ENCODE assay signal across 21 mouse cellular contexts in genomic region chr4:134310106-134310505, GRCm38 (mm10). TPM values are rescaled to one million over a fixed set of nuclear protein-coding genes. Genes with fewer than 3 reads are reported as not detected.
"Had no signal": no experiment of that assay in that cellular context is flagged by ENCODE, and none has a peak within 500 bp of the region (broad histone marks: within the 10 kb centered on the region; RNA-seq: fewer than 3 reads in every experiment).

No protein-coding gene starts in this region.

- H3K4me3 ChIP-seq: limb, embryonic 15.5 days; liver, embryonic 15.5 days; midbrain, embryonic 10.5 days; myocyte; neural tube, embryonic 15.5 days had no signal

- DNase-seq: layer of hippocampus, adult 9-11 months; layer of hippocampus, postnatal 36 days; lung, embryonic 14.5 days; lung, postnatal 10 days; lung, postnatal 4 days; midbrain, embryonic 14.5 days; right cerebral cortex, adult 18-20 months; right cerebral cortex, postnatal 25 days; thymus, postnatal 36 days had no signal

- H3K9me3 ChIP-seq: limb, embryonic 15.5 days; neural tube, embryonic 15.5 days had no signal

- H3K9ac ChIP-seq: limb, embryonic 15.5 days; liver, embryonic 15.5 days; lung, embryonic 14.5 days; neural tube, embryonic 15.5 days had no signal

- H3K27me3 ChIP-seq: limb, embryonic 15.5 days; liver, embryonic 15.5 days; neural tube, embryonic 15.5 days had no signal

- H3K36me3 ChIP-seq: limb, embryonic 15.5 days; liver, embryonic 15.5 days; midbrain, embryonic 10.5 days; neural tube, embryonic 15.5 days had no signal

- H3K4me2 ChIP-seq: limb, embryonic 15.5 days; liver, embryonic 15.5 days; lung, embryonic 14.5 days; neural tube, embryonic 15.5 days had no signal

- ATAC-seq: inflammation-experienced regulatory T-cells, adult 6 months; intestine, postnatal 0 days had no signal

- H3K27ac ChIP-seq: limb, embryonic 15.5 days; liver, embryonic 15.5 days; midbrain, embryonic 10.5 days; neural tube, embryonic 15.5 days had no signal

RNA-seq across cellular contexts. Expression of gene Trim63, which starts 4.8 kb away (rescaled TPM):
- total RNA-seq: layer of hippocampus, adult 18-20 months; layer of hippocampus, postnatal 36 days; megakaryocyte, adult 5-6 weeks had no signal
- polyA plus RNA-seq: inflammation-experienced regulatory T-cells, adult 6 months; lung, embryonic 14.5 days had no signal

RNA-seq across cellular contexts. Expression of gene Slc30a2, which starts 32.9 kb away (rescaled TPM):
- total RNA-seq: layer of hippocampus, postnatal 36 days; left cerebral cortex, postnatal 25 days had no signal
- polyA plus RNA-seq: limb, embryonic 11.5 days; midbrain, embryonic 14.5 days; neural tube, embryonic 11.5 days had no signal

RNA-seq across cellular contexts. Expression of gene Grrp1, which starts 56.2 kb away (rescaled TPM):
- total RNA-seq: megakaryocyte, adult 5-6 weeks had no signal
- polyA plus RNA-seq: inflammation-experienced regulatory T-cells, adult 6 months had no signal
